Comparison of ENCODE assay signal across 25 mouse cellular contexts in genomic region chr16:45640070-45640762, GRCm38 (mm10). TPM values are rescaled to one million over a fixed set of nuclear protein-coding genes. Genes with fewer than 3 reads are reported as not detected.
"Had no signal": no experiment of that assay in that cellular context is flagged by ENCODE, and none has a peak within 500 bp of the region (broad histone marks: within the 10 kb centered on the region; RNA-seq: fewer than 3 reads in every experiment).

No protein-coding gene starts in this region.

- H3K36me3 ChIP-seq: limb, embryonic 12.5 days; liver, embryonic 12.5 days; liver, embryonic 15.5 days; midbrain, embryonic 10.5 days; midbrain, embryonic 13.5 days had no signal

- ATAC-seq: intestine, postnatal 0 days; liver, embryonic 12.5 days; midbrain, embryonic 13.5 days; midbrain, embryonic 16.5 days had no signal

- H3K4me1 ChIP-seq: liver, embryonic 15.5 days; midbrain, embryonic 10.5 days; midbrain, embryonic 13.5 days had no signal

- H3K9me3 ChIP-seq: limb, embryonic 12.5 days; liver, embryonic 12.5 days; liver, embryonic 15.5 days; megakaryocyte, embryonic 14.5 days; midbrain, embryonic 10.5 days; midbrain, embryonic 13.5 days had no signal

- H3K27me3 ChIP-seq: limb, embryonic 12.5 days; liver, embryonic 12.5 days; liver, embryonic 15.5 days; megakaryocyte, embryonic 14.5 days; midbrain, embryonic 13.5 days had no signal

- DNase-seq: kidney, adult 2 months; kidney, postnatal 36 days; layer of hippocampus, postnatal 36 days; liver; lung, adult 2 months; lung, postnatal 14 days; thymus, adult 2 months; thymus, postnatal 14 days; thymus, postnatal 4 days had no signal

- H3K4me2 ChIP-seq: limb, embryonic 12.5 days; liver, embryonic 12.5 days; liver, embryonic 15.5 days; midbrain, embryonic 13.5 days had no signal

- H3K9ac ChIP-seq: limb, embryonic 12.5 days; liver, embryonic 12.5 days; liver, embryonic 15.5 days; midbrain, embryonic 13.5 days had no signal

- H3K4me3 ChIP-seq: left cerebral cortex, adult 2 months; limb, embryonic 12.5 days; liver, embryonic 12.5 days; liver, embryonic 15.5 days; megakaryocyte, embryonic 14.5 days; midbrain, embryonic 10.5 days; midbrain, embryonic 13.5 days had no signal

- H3K27ac ChIP-seq: kidney, postnatal 0 days; left cerebral cortex, adult 2 months; limb, embryonic 12.5 days; liver, embryonic 12.5 days; liver, embryonic 15.5 days; midbrain, embryonic 10.5 days; midbrain, embryonic 13.5 days had no signal

RNA-seq across cellular contexts. Expression of gene BC016579, which starts 13.7 kb away (rescaled TPM):
- total RNA-seq: layer of hippocampus, postnatal 10 days had no signal
- polyA plus RNA-seq: midbrain, embryonic 16.5 days had no signal

RNA-seq across cellular contexts. Expression of gene Gcsam, which starts 30.0 kb away (rescaled TPM):
- total RNA-seq: layer of hippocampus, adult 8-10 months; layer of hippocampus, postnatal 10 days; layer of hippocampus, postnatal 36 days; left cerebral cortex, adult 2 months; left cerebral cortex, postnatal 10 days; left cerebral cortex, postnatal 36 days had no signal
- polyA plus RNA-seq: midbrain, embryonic 13.5 days; midbrain, embryonic 16.5 days; neural tube, embryonic 14.5 days had no signal

RNA-seq across cellular contexts. Expression of gene Tmprss7, which starts 53.2 kb away (rescaled TPM):
- polyA plus RNA-seq: kidney, adult 2 months; kidney, embryonic 14.5 days had no signal
